Mouse (Mus musculus): ENCODE results near the gene Ggps1.

DNA sequence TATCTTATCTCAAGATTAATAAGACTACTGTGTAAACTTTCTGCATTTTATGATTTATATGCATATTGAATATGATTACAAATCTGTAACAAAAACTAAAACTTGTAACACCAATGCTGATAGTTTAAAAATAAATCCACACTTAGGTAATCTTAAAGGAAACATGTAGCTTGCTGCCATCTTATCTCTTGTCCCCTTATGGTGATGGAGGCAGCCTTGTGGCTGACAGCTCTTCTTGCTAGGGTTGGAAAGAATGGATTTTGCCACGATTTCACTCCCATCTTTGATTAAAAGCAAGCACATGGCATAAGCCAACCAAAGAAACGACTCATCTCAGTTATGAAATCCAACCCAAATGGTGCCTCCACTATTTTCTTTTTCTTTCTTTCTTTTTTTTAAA lies 18.8 kb downstream of the Ggps1 start:
- TF ChIP-seq CTCF (IDR thresholded peaks at IDR 0.05; ENCODE audit: insufficient read depth, low read depth, low read length): no peak
- TF ChIP-seq POLR2A (IDR thresholded peaks at IDR 0.05; ENCODE audit: insufficient read depth, low read depth, low read length): no peak

All from olfactory bulb, adult 2 months (tissue).